Mouse (Mus musculus): Measurements from ENCODE around the gene Isg20l2. TPM values are rescaled to one million over a fixed set of nuclear protein-coding genes. Genes with fewer than 3 reads are reported as not detected.

Isg20l2 gene
- polyA plus RNA-seq, 1 experiment from 2014 or later, result 30.5 TPM

DNA sequence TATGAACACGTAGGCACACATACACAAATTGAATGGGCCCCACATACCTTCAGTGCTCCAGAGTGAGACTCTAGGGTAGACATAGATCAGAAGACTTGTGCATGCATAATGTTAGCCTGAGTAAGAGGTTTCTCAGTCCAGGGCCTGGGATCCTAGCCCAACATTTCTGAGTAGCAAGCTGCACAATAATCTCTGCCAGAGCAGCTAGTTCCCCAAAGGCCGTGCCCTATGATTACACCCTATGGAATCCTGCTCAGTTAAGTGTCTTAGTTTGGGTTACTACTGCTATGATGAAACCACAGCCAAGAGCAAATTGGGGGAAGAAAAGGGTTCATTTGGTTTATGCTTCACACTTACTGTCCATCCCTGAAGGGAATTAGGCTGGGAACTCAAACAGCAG, 12.4 kb downstream of the Isg20l2 start:
- Histone ChIP-seq H3K36me3 (replicated peaks) (peaks cover 30% of the 10 kb centered on the region), H3K27me3 (replicated peaks) (no peaks in the 10 kb centered on the region), H3K4me2 (no peak overlapping the region), H3K4me1 (peaks cover 11% of the 10 kb centered on the region), H3K9ac (no peak overlapping the region), H3K27ac (no peak overlapping the region), H3K9me3 (no peaks in the 10 kb centered on the region), H3K4me3 (no peak overlapping the region)
- 96% methylated on average over 2 of the region's 2 CpGs for WGBS
- ATAC-seq (replicated peaks), result no peak

DNA sequence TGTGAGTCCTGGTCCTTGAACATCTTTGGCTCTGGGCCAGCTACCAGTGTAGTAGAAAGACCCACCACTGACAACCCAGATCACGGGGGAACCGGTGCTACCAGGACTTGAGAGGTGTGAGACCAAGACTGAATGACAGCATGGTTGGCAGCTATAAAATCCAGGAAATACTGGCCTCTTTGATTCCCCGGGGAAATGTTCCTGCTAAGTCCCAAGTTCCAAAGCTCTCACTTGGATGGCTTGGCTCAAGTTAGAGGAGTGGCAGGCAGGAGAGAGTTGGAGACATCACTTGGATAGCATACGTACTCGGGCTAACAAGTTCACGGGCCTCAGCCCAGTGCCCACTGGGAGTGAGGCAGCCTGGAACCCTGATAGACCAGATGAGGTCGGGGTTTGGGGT, 13.5 kb downstream of the Isg20l2 start:
- Histone ChIP-seq H3K4me3 (no peak overlapping the region), H3K9ac (no peak overlapping the region), H3K4me2 (no peak overlapping the region), H3K36me3 (replicated peaks) (peaks cover 24% of the 10 kb centered on the region), H3K9me3 (no peaks in the 10 kb centered on the region), H3K27me3 (replicated peaks) (no peaks in the 10 kb centered on the region), H3K27ac (no peak overlapping the region), H3K4me1 (peaks cover 22% of the 10 kb centered on the region)
- ATAC-seq (replicated peaks), result no peak
- 81% methylated on average over 7 of the region's 7 CpGs for WGBS

DNA sequence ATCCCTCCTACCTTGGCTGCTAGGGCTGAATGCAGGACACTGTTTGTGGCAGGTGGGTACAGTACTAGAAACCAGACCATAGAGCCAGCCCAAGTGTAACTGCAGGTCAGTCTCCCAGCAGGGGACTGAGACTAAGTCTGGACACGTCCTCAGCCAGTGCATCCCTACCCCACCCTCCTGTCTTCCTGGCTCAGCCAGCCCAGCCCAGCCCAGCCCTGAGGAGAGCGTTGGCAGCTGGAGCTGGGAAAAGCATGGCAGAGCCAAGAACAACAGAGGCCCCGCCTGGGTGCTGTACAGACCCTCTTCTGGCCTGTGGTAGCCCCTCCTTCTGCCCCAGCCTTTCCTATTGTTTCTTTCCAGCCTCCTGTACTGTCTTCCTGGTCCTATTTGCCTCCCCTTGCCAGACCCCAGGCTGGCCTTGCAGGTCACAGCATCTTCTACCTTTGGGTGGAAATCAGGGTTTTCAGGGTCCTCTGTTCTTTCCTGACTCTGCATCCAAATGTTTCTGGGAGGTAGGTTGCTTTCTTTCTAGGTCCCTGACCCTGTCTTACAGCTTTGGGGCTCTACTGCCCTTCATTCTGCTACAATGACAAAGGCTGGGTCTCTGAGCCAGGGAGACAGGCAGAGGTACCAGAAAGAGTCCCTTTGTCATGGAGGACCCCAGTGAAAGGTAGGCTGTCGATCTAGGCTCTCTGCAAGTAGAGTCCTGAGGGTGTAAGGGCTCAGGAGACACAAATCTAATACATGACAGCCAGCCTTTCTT, 14.9 kb downstream of the Isg20l2 start:
- Histone ChIP-seq H3K9me3 (no peaks in the 10 kb centered on the region), H3K4me3 (no peak overlapping the region), H3K9ac (no peak overlapping the region), H3K4me1 (peaks cover 36% of the 10 kb centered on the region), H3K27ac (no peak overlapping the region), H3K27me3 (replicated peaks) (no peaks in the 10 kb centered on the region), H3K4me2 (no peak overlapping the region), H3K36me3 (replicated peaks) (peaks cover 11% of the 10 kb centered on the region; the same call in 1 of the 2 replicates)
- 3% methylated on average over 4 of the region's 4 CpGs for WGBS
- ATAC-seq (replicated peaks), result no peak; the same call in 1 of the 2 replicates

DNA sequence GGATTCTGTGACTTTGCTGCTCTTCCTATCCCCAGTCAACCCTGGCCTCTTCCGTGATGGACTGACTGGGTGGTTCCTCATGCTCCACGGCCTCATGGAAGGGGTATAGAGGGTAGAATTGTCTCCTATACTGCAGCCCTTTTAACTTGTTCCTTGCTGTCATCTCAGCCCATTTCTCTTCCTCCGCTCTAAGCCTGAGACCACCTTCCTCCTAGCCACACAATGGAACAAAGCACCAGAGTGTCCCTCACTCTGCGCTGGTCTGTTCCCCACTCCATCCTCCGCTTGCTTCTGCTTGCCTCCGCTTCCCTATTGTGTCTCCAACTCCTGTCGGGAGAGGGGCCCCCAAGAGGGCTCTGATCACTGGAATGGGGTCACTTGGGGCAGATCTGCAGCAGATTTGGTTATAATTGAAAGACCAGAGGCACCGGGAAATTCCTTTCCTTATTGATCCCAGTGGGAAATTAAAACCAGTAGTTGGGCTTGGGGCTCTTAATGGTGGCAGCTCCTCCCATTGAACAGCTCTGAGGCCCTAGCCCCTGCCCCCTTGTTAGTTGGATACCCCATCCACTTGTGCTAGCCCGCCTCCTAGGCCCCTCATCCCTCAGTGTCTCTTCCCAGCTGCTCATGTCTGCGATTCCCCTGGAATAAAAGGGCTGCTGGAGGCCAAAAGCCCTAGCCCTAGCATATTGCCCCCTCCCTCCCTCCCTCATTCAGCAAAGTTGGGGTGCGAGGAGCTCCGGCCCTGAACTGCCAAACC, 15.8 kb downstream of the Isg20l2 start:
- no peaks in the 10 kb centered on the region for H3K27me3 ChIP-seq (replicated peaks)
- H3K4me2 ChIP-seq, result no peak overlapping the region
- no peak overlapping the region for H3K27ac ChIP-seq
- ATAC-seq (replicated peaks), result no peak; the same call in 1 of the 2 replicates
- peaks cover 41% of the 10 kb centered on the region for H3K4me1 ChIP-seq
- H3K9ac ChIP-seq, result no peak overlapping the region
- H3K9me3 ChIP-seq, result no peaks in the 10 kb centered on the region
- no peak overlapping the region for H3K4me3 ChIP-seq
- H3K36me3 ChIP-seq (replicated peaks), result peaks cover 4% of the 10 kb centered on the region; the same call in 1 of the 2 replicates
- WGBS, result 14% methylated on average over 12 of the region's 12 CpGs

DNA sequence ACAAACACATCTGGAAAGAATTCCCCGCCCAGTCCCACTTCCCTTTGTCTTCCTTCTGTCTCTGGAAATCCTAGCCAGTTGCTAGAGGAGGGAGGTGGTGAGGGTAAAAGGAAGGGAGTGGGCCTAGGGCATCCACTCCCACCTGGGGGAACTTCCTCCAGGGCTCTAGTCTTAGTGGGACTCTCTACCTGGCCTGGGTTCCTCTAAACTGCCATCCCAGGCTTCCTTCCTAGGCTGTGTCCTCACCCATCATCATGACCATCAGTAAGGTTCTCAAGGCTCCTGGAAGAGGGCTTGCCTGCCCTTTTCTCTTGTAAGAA, 16.4 kb downstream of the Isg20l2 start:
- H3K4me2 ChIP-seq, result no peak overlapping the region
- peaks cover 41% of the 10 kb centered on the region for H3K4me1 ChIP-seq
- no peak overlapping the region for H3K4me3 ChIP-seq
- H3K27ac ChIP-seq, result peak overlapping the region; percentile 5; the same call in 1 of the 2 replicates
- peaks cover 4% of the 10 kb centered on the region; the same call in 1 of the 2 replicates for H3K36me3 ChIP-seq (replicated peaks)
- WGBS, result 19% methylated on average over 1 of the region's 1 CpGs
- H3K9ac ChIP-seq, result no peak overlapping the region
- no peak for ATAC-seq (replicated peaks)
- H3K27me3 ChIP-seq (replicated peaks), result no peaks in the 10 kb centered on the region
- H3K9me3 ChIP-seq, result no peaks in the 10 kb centered on the region

DNA sequence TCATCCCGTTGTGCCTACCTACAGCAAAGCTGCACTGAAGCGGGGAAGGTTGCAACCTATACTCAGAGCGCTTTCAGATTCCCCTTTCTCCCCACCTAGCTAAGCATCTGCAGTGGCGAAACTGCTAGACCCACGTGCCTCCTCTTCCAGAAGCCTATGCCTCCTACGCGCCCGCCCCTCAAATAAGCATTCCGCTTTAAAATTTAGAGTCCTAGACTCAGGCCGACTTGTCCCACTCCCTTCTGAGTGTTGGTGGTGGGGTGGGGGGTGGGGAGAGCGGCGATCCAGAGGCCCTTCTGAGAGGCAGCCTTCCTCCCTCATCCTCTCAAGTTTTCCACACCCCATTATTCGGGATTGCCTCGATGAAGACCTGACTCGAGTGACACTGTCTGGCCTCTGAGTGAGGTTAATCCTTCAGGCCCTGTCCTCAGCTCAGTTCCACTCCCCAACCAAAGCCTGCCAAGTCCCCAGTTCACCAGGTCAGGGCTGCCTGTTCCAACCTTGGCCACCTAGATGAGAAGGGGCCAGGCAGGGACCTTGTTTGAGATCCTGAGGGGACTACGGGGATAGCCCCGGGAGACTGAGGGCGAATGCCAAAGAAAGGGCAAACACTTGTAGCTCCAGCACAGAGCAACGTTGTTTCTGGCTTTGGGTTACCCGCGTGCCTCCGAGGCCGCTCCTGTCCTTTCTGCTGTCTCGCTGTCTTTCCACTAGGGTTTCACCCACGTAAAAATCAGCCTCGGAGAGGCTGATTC, 17.1 kb downstream of the Isg20l2 start:
- H3K36me3 ChIP-seq (replicated peaks), result 0 out of 2 replicates have a peak, but pooled peaks cover 4% of the 10 kb centered on the region
- no peak for ATAC-seq (replicated peaks)
- peak overlapping the region; percentile 64 for H3K4me2 ChIP-seq
- no peak overlapping the region for H3K27ac ChIP-seq
- no peaks in the 10 kb centered on the region for H3K27me3 ChIP-seq (replicated peaks)
- 6% methylated on average over 26 of the region's 26 CpGs for WGBS
- H3K4me3 ChIP-seq, result peak overlapping the region; percentile 33
- no peaks in the 10 kb centered on the region for H3K9me3 ChIP-seq
- H3K9ac ChIP-seq, result peak overlapping the region; percentile 38
- peaks cover 48% of the 10 kb centered on the region for H3K4me1 ChIP-seq

DNA sequence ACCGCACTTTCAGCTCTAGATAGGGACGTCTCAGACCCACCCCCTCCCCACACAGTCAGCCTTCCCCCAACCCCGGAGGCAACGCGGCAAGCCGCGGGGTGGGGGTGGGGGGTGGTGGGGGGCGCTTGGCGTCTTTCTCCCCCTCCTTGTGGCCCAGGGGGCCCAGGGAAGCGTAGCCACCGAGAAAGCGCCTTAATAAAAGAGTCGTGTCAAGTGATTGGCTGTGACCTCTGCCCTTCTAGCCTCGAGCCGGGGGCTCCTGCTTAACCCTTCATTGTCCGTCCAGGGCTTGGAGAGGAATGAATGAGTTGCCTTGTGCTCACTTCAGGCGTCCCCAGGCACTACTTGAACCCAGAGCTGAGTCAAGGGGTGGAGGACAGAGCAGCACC, 17.7 kb downstream of the Isg20l2 start:
- WGBS, result under 1% methylated on average over 17 of the region's 17 CpGs
- Histone ChIP-seq H3K36me3 (replicated peaks) (0 out of 2 replicates have a peak, but pooled peaks cover 4% of the 10 kb centered on the region), H3K9me3 (no peaks in the 10 kb centered on the region), H3K4me3 (peak overlapping the region; percentile 33), H3K27me3 (replicated peaks) (no peaks in the 10 kb centered on the region), H3K9ac (peak overlapping the region; percentile 38), H3K27ac (no peak overlapping the region), H3K4me1 (peaks cover 54% of the 10 kb centered on the region), H3K4me2 (peak overlapping the region; percentile 64)
- ATAC-seq (replicated peaks), result no peak

DNA sequence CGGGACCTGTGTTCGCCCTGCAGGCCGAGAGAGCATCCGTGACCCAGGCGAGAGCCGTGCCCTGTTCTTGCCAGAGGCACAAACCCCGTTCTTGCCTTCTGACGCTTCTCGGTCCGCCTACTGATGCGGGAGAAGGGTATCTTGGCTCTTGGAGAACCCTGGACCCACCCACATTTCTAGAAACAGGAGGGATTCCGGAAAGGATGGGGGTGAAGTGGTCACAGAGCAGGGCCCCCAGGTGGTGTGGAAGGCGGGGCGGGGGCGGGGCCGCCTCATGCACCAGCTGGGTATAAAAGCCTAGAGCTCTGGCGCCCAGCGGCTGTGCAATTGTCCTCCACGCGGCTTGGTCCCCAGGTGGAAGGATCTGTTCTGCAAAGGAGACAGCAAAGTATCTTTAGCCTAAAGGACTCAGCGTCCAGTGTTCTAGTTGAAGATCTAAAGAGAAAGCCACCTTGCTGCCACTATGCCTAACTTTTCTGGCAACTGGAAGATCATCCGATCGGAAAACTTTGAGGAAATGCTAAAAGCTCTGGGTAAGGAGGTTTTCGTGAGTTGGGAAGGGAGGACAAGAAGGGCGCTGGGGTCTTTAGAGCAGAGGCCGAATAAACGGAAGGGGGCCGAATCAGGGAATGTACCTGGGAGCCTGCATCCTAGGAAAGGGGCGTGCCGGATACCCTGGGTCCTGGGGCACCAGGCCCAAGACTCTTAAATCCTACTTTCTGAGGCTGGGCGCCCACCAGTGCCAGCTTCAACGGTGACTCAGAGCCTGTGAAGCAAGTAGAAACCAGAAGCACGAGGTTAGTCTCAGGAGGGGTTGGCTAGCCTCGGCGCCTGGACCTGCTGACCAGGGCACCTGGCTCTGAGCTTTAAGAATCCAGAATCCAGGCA, 18.5 kb downstream of the Isg20l2 start, which contains the start of gene Crabp2:
TSS of gene Crabp2 (plus strand) at position 289 of the 888 bp plus-strand sequence.
- Histone ChIP-seq H3K4me3 (peak within 1 kb of the TSS; percentile 33), H3K36me3 (replicated peaks) (no peaks in the 10 kb centered on the region), H3K9me3 (no peaks in the 10 kb centered on the region), H3K4me1 (peaks cover 56% of the 10 kb centered on the region), H3K27ac (no peak within 1 kb of the TSS), H3K4me2 (peak within 1 kb of the TSS; percentile 64), H3K9ac (peak within 1 kb of the TSS; percentile 38), H3K27me3 (replicated peaks) (no peaks in the 10 kb centered on the region)
- 3% methylated on average over 34 of the region's 35 CpGs for WGBS
- no peak for ATAC-seq (replicated peaks)

DNA sequence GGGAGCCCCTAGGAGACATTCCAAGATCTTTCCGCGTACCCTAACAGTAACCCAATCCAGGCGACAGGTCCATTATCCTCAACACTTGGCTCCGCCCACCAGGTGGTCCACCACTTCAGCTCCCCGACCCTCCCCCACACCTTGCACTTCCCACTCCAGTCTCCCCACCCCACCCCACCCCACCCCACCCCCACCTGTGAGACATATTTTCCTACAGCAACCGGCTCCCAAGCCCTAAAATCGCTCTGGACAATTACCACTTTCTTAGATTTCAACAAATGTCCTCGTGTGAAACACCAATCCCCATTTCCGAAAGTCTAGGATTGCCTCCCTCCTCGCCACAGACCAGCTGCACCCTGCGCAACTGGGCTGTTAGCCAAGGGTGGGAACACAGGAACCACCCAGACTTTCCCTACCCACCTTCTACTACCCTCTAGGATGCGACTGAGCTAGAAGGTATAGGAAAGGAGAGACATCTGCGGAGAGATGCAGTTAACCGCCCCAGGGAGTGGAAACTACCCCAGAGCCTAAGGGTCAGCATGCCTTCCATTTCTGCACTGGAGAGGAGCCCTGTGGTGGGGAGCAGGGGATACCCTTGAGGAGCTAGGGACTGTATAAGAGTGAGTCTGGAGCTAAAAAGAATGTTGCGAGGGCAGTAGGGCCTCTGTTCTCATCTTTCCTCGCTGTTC, 19.3 kb downstream of the Isg20l2 start:
- ATAC-seq (replicated peaks), result no peak
- no peaks in the 10 kb centered on the region for H3K36me3 ChIP-seq (replicated peaks)
- no peaks in the 10 kb centered on the region for H3K27me3 ChIP-seq (replicated peaks)
- peak overlapping the region; percentile 33 for H3K4me3 ChIP-seq
- peaks cover 56% of the 10 kb centered on the region for H3K4me1 ChIP-seq
- H3K9me3 ChIP-seq, result no peaks in the 10 kb centered on the region
- H3K4me2 ChIP-seq, result peak overlapping the region; percentile 64; the same call in 1 of the 2 replicates
- WGBS, result 9% methylated on average over 16 of the region's 16 CpGs
- H3K27ac ChIP-seq, result no peak overlapping the region
- no peak overlapping the region for H3K9ac ChIP-seq

DNA sequence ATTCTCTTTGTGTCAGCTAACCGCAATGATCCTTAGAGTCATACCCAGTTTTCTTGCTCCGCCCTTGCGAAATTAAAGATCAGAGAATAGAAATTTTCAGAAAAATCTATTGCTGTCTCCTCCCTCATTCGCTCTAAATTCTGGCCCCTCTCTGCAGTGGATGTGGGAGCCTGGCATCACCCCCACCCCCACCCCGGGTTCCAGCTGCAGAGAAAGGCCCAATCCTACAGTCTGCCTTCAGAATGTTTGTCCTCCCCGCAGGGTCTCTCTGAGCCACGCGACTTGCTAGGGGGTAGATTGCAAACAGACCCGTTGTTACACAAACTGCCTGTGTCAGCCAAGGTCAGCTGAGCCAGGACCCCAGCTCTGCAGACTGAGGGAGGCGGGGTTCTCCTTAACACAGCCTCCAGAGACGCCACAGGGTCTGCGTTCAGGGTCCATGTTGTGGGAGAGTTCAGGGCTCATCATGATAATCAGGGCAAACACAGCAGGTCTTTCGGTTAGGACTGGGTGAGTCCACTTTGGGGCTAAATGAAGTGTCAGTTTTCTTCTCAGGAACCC, 19.9 kb downstream of the Isg20l2 start:
- no peak overlapping the region for H3K9ac ChIP-seq
- H3K4me2 ChIP-seq, result peak overlapping the region; percentile 64; the same call in 1 of the 2 replicates
- ATAC-seq (replicated peaks), result no peak
- H3K4me3 ChIP-seq, result peak overlapping the region; percentile 12; the same call in 1 of the 2 replicates
- H3K36me3 ChIP-seq (replicated peaks), result no peaks in the 10 kb centered on the region
- peaks cover 52% of the 10 kb centered on the region for H3K4me1 ChIP-seq
- 11% methylated on average over 13 of the region's 13 CpGs for WGBS
- H3K27ac ChIP-seq, result no peak overlapping the region
- no peaks in the 10 kb centered on the region for H3K27me3 ChIP-seq (replicated peaks)
- H3K9me3 ChIP-seq, result no peaks in the 10 kb centered on the region

DNA sequence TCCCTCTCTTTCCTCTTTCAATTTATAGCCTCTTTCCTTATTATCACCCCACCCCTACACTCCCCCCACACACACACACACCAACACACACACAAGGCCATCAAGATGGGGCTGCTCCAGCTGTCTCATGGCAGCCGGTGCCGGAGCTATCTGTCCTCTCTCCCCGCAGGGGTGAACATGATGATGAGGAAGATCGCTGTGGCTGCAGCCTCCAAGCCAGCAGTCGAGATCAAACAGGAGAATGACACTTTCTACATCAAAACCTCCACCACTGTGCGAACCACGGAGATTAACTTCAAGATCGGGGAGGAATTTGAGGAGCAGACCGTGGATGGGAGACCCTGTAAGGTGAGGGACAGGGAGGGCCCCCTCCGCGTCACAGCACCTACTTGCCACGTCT, 21.8 kb downstream of the Isg20l2 start:
- Histone ChIP-seq H3K36me3 (replicated peaks) (no peaks in the 10 kb centered on the region), H3K9ac (no peak overlapping the region), H3K27ac (no peak overlapping the region; the same call in 1 of the 2 replicates), H3K4me2 (peak overlapping the region; percentile 34), H3K9me3 (no peaks in the 10 kb centered on the region), H3K27me3 (replicated peaks) (no peaks in the 10 kb centered on the region), H3K4me1 (peaks cover 51% of the 10 kb centered on the region), H3K4me3 (peak overlapping the region; percentile 8; the same call in 1 of the 2 replicates)
- 16% methylated on average over 12 of the region's 12 CpGs for WGBS
- no peak for ATAC-seq (replicated peaks)
